Mouse (Mus musculus): ENCODE measurements around the gene Mitf.

DNA sequence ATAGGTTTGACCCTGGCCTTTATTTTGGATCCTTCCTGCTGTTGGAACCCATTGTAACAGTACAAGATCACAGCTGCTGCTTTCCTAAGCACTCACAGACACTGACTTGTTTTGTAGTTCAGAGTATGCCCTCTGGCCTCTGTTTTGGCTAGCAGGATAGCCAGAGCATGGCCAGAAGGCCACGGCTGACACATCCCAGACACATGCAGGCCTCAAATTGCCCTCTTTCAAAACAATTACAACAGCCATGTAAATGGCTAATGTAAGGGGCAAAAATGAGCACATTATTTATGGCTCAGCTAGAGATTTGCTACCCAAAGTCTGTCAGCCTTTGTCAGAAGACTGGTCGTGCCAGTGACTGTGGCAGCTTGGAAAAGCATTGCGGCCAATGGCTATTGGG, 78.8 kb downstream of the Mitf start:
- TF ChIP-seq CTCF (conservative IDR thresholded peaks at IDR 0.05; ENCODE audit: low read length) (no peak), NANOG (IDR thresholded peaks at IDR 0.05; ENCODE audit: borderline replicate concordance, low read length) (no peak)

All from E14TG2a.4 (cell line).